Mouse (Mus musculus): Measurements from ENCODE around the gene Klf2. TPM values are rescaled to one million over a fixed set of nuclear protein-coding genes. Genes with fewer than 3 reads are reported as not detected.

Klf2 gene
- polyA plus RNA-seq, 1 experiment from 2014 or later, result 10.3 TPM

- Histone ChIP-seq H3K4me2 (replicated peaks) (no peak overlapping the region), H3K27me3 (replicated peaks) (no peaks in the 10 kb centered on the region), H3K4me1 (no peaks in the 10 kb centered on the region), H3K9me3 (no peaks in the 10 kb centered on the region), H3K4me3 (no peak overlapping the region), H3K36me3 (no peaks in the 10 kb centered on the region), H3K27ac (no peak overlapping the region), H3K9ac (no peak overlapping the region)
- no peak for ATAC-seq (ENCODE audit: low FRiP score, low read depth)
These were observed 25.5 kb upstream of the Klf2 start for GRCm38 (mm10) chr8:72293309-72293708.

DNA sequence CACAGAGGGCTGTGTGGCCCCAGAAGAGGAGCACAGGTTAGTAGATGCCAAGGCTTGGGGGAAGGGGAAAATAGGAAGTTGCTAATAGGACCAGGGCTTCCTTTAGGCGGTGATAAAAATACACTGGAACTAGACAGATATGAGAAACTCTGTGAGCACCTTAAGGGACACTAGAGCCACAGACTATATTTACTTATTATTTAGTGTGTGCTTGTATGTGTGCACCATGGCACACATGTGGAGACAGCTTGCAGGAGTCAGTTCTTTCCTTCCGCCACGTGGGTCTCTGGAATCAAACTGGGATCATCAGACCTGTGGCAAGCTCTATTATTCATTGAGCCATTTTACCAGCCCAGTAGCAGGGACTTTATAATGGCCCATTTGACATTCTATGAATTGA lies 23.7 kb upstream of the Klf2 start:
- H3K27me3 ChIP-seq (replicated peaks), result no peaks in the 10 kb centered on the region
- H3K9ac ChIP-seq, result no peak overlapping the region
- no peak overlapping the region for H3K4me2 ChIP-seq (replicated peaks)
- WGBS, result 73% methylated on average over 3 of the region's 3 CpGs
- H3K27ac ChIP-seq, result no peak overlapping the region
- H3K4me1 ChIP-seq, result no peaks in the 10 kb centered on the region
- H3K36me3 ChIP-seq, result no peaks in the 10 kb centered on the region
- no peak for ATAC-seq (ENCODE audit: low FRiP score, low read depth)
- no peaks in the 10 kb centered on the region for H3K9me3 ChIP-seq
- H3K4me3 ChIP-seq, result no peak overlapping the region

DNA sequence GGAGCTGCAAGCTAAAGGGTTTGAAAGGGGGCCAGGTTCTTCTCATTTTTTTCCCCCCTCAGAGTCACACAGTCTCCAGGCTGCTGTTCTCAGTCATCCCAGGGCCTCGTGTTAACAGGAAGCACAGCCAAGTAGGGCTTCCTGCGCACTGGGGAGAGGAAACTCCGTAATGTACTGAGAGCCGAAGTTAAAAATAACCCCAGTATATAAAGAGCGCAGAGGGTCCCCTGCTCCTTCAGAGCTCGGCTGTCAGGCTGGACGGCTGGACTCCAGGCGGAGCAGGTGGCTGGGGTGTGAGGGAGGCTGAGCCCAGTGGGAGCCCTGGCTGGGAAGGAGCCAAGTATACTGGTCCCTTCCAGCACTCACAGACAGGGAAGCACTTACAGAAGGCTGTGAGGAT lies 23.2 kb upstream of the Klf2 start:
- no peaks in the 10 kb centered on the region for H3K4me1 ChIP-seq
- H3K27me3 ChIP-seq (replicated peaks), result no peaks in the 10 kb centered on the region
- H3K4me2 ChIP-seq (replicated peaks), result no peak overlapping the region
- H3K36me3 ChIP-seq, result no peaks in the 10 kb centered on the region
- H3K4me3 ChIP-seq, result no peak overlapping the region
- no peak for ATAC-seq (ENCODE audit: low FRiP score, low read depth)
- 63% methylated on average over 8 of the region's 8 CpGs for WGBS
- no peaks in the 10 kb centered on the region for H3K9me3 ChIP-seq
- no peak overlapping the region for H3K9ac ChIP-seq
- H3K27ac ChIP-seq, result no peak overlapping the region

DNA sequence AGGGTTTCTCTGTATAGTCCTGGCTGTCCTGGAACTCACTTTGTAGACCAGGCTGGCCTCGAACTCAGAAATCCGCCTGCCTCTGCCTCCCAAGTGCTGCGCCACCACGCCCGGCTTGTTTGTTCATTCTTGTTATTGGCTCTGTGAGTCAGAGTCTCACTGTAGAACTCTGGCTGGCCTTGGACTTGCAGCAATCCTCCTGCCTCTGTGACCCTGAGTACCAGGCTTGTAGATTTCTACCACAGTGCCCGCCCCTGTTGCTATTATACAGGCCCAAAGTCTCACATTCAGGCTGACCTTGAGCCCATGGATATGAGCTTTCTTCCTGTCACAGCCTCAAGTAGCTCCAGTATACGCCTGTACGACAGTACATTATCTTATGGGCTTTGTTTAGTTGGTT lies 22.3 kb upstream of the Klf2 start:
- Histone ChIP-seq H3K36me3 (no peaks in the 10 kb centered on the region), H3K9me3 (no peaks in the 10 kb centered on the region), H3K4me1 (no peaks in the 10 kb centered on the region), H3K27ac (no peak overlapping the region), H3K9ac (no peak overlapping the region), H3K4me2 (replicated peaks) (no peak overlapping the region), H3K4me3 (no peak overlapping the region), H3K27me3 (replicated peaks) (no peaks in the 10 kb centered on the region)
- 85% methylated on average over 8 of the region's 8 CpGs for WGBS
- no peak for ATAC-seq (ENCODE audit: low FRiP score, low read depth)

GRCm38 (mm10) chr8:72298928-72299327 lies 19.9 kb upstream of the Klf2 start:
- no peak overlapping the region for H3K9ac ChIP-seq
- H3K4me1 ChIP-seq, result no peaks in the 10 kb centered on the region
- H3K27me3 ChIP-seq (replicated peaks), result no peaks in the 10 kb centered on the region
- 86% methylated on average over 1 of the region's 1 CpGs for WGBS
- H3K27ac ChIP-seq, result no peak overlapping the region
- no peak overlapping the region for H3K4me2 ChIP-seq (replicated peaks)
- H3K9me3 ChIP-seq, result no peaks in the 10 kb centered on the region
- no peak for ATAC-seq (ENCODE audit: low FRiP score, low read depth)
- H3K4me3 ChIP-seq, result no peak overlapping the region
- no peaks in the 10 kb centered on the region for H3K36me3 ChIP-seq

GRCm38 (mm10) chr8:72300654-72301400 lies 18.0 kb upstream of the Klf2 start:
- Histone ChIP-seq H3K4me1 (no peaks in the 10 kb centered on the region), H3K27ac (no peak overlapping the region), H3K9me3 (no peaks in the 10 kb centered on the region), H3K4me3 (no peak overlapping the region), H3K27me3 (replicated peaks) (no peaks in the 10 kb centered on the region), H3K36me3 (no peaks in the 10 kb centered on the region), H3K4me2 (replicated peaks) (no peak overlapping the region), H3K9ac (no peak overlapping the region)
- WGBS, result 83% methylated on average over 9 of the region's 9 CpGs
- ATAC-seq (ENCODE audit: low FRiP score, low read depth), result no peak

DNA sequence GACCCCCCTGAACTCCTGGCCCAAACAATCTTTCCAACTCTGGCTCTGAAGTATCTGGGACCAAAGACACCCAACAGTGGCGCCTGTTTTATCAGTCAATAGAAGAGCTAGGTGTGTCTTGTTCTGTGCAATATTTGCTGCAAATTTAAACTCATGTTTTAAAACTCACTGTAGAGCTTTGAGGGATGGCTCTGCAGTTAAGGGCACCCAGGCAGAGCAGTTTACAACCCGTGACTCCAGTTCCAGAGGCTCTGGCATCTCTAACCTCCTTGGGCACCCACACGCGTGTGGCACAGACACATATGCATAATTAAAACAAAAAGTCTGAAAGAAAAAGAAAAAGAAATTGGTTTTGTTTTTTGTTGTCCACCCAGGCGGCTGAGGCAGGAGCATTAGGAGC lies 17.3 kb upstream of the Klf2 start:
- no peaks in the 10 kb centered on the region for H3K9me3 ChIP-seq
- no peaks in the 10 kb centered on the region for H3K36me3 ChIP-seq
- no peaks in the 10 kb centered on the region for H3K27me3 ChIP-seq (replicated peaks)
- no peak overlapping the region for H3K9ac ChIP-seq
- no peak overlapping the region for H3K4me3 ChIP-seq
- H3K4me1 ChIP-seq, result no peaks in the 10 kb centered on the region
- ATAC-seq (ENCODE audit: low FRiP score, low read depth), result no peak
- H3K4me2 ChIP-seq (replicated peaks), result no peak overlapping the region
- no peak overlapping the region for H3K27ac ChIP-seq
- 82% methylated on average over 5 of the region's 5 CpGs for WGBS

DNA sequence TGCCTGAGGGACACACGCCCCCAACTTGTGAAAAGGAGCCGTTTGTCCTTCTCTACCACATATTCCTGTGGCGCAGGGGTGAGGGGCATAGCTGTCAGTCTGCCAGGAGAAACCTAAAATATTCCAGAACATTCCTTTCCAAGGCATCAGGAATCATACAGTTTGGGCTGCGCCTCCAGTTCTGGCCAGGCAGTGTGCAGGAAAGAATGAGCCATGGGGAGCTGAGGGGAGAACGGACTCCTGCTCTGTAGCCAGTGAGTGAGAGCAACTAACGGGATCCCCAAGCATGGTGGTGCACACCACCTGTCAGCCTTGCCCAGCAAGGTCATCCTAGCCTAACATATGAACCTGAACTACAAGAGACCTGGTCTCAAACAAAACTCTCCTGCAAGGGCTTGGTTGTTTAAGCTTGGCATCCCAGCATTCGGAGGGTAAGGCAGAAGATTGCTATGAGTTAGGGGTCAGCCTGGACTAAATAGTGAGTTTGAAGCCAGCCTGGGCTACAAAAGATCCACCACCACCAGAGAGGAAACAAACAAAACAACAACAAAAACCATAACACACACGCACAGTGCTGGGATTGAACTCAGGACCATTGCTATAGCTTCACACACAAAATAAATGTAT lies 15.7 kb upstream of the Klf2 start:
- no peak overlapping the region for H3K27ac ChIP-seq
- no peaks in the 10 kb centered on the region for H3K27me3 ChIP-seq (replicated peaks)
- no peak for ATAC-seq (ENCODE audit: low FRiP score, low read depth)
- no peak overlapping the region for H3K4me3 ChIP-seq
- H3K9me3 ChIP-seq, result no peaks in the 10 kb centered on the region
- H3K9ac ChIP-seq, result no peak overlapping the region
- H3K4me2 ChIP-seq (replicated peaks), result no peak overlapping the region
- 73% methylated on average over 8 of the region's 8 CpGs for WGBS
- no peaks in the 10 kb centered on the region for H3K36me3 ChIP-seq
- no peaks in the 10 kb centered on the region for H3K4me1 ChIP-seq

DNA sequence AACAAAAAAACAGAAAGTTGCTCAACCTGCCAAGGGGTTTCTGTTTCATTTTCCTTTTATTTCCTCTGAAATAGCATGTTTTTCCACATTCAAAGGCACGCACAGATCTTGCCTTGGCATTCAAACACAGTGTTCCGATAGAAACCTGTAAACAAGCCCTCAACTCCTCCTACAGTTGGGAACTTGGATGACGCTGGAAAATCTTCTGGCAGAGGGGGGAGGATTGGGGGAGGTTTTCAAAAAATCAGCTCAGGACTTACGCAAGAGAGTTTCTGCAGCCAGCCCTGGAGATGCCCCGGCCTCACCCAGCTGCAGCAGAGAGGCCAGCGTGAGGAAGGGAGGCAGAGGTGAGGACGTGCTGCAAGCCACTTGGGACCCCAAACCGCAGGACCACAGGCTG lies 15.2 kb upstream of the Klf2 start:
- Histone ChIP-seq H3K9ac (no peak overlapping the region), H3K36me3 (no peaks in the 10 kb centered on the region), H3K27me3 (replicated peaks) (no peaks in the 10 kb centered on the region), H3K4me3 (no peak overlapping the region), H3K4me2 (replicated peaks) (no peak overlapping the region), H3K27ac (no peak overlapping the region), H3K9me3 (no peaks in the 10 kb centered on the region), H3K4me1 (no peaks in the 10 kb centered on the region)
- ATAC-seq (ENCODE audit: low FRiP score, low read depth), result no peak
- WGBS, result 77% methylated on average over 8 of the region's 8 CpGs

DNA sequence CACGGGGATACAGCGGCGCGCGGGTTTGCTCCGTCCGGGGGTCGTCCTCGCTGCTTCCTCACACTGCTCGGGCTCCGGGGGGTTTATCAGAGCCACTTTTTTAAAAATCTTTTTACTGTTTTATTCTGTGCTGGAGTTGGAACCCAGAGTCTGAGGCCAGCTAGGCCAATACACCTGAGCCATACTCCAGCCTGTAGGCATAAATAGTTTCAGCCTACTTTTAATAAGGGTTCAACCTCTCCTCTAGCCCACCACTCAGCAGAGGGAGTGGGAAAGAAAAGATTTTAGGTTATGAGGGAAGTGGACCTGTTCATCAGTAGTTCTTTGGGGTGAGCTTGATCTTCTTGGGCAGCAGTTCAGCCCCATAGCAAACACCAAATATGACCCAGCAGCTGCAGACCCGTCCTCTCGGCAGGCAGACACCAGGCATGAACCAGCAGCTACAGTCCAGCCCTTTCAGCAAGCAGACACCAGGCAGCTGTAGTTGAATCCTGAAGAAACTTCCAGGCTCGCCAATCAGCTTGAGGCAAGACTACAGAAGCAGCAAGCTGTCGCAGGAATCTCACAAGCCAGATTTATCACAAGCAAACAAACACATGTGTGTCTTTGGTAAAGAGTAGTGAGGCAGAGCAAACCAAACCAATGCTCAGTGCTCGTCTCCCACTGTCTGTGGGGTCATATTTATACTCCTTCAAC lies 13.5 kb upstream of the Klf2 start, which contains the start of gene Gm10282:
Gm10282 (minus strand) TSS at position 51 of the 696 bp plus-strand sequence.
- Histone ChIP-seq H3K9ac (no peak within 1 kb of the TSS), H3K4me3 (no peak within 1 kb of the TSS), H3K4me2 (replicated peaks) (no peak within 1 kb of the TSS), H3K9me3 (no peaks in the 10 kb centered on the region), H3K27ac (no peak within 1 kb of the TSS), H3K4me1 (no peaks in the 10 kb centered on the region), H3K27me3 (replicated peaks) (no peaks in the 10 kb centered on the region), H3K36me3 (no peaks in the 10 kb centered on the region)
- ATAC-seq (ENCODE audit: low FRiP score, low read depth), result no peak
- WGBS, result 81% methylated on average over 16 of the region's 16 CpGs

DNA sequence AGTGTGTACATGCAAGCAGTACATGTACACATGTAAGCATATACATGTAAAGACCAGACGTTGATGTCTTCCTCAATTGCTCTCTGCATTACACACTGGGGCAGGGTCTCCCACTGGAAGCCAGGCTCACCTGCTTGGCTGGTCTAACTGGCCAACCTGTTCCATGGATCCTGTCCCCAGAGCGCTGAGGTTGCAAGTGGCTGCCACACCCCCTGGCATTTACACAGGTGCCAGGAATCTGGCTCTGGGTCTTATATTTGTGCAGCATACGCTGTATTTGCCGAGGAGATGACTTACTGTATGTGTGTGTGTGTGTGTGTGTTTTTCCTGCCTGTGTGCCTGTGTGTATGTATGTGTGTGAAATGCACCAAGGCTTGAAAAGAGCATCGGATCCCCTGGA lies 11.9 kb upstream of the Klf2 start:
- ATAC-seq (ENCODE audit: low FRiP score, low read depth), result no peak

GRCm38 (mm10) chr8:72308276-72308675 lies 10.6 kb upstream of the Klf2 start:
- H3K4me1 ChIP-seq, result peaks cover 6% of the 10 kb centered on the region; the same call in 1 of the 2 replicates
- H3K27me3 ChIP-seq (replicated peaks), result no peaks in the 10 kb centered on the region
- ATAC-seq (ENCODE audit: low FRiP score, low read depth), result peak; percentile 36; the same call in 1 of the 2 replicates
- H3K27ac ChIP-seq, result no peak overlapping the region
- no peak overlapping the region for H3K9ac ChIP-seq
- H3K9me3 ChIP-seq, result no peaks in the 10 kb centered on the region
- no peaks in the 10 kb centered on the region for H3K36me3 ChIP-seq
- no peak overlapping the region for H3K4me2 ChIP-seq (replicated peaks)
- H3K4me3 ChIP-seq, result no peak overlapping the region
- 53% methylated on average over 6 of the region's 6 CpGs for WGBS

More for the DNA sequence above, 11.9 kb upstream of the Klf2 start:
- 92% methylated on average over 5 of the region's 5 CpGs for WGBS
- H3K27me3 ChIP-seq (replicated peaks), result no peaks in the 10 kb centered on the region
- no peaks in the 10 kb centered on the region for H3K9me3 ChIP-seq
- no peak overlapping the region for H3K4me2 ChIP-seq (replicated peaks)
- H3K27ac ChIP-seq, result no peak overlapping the region
- no peak overlapping the region for H3K9ac ChIP-seq
- H3K4me3 ChIP-seq, result no peak overlapping the region
- H3K36me3 ChIP-seq, result no peaks in the 10 kb centered on the region
- peaks cover 6% of the 10 kb centered on the region; the same call in 1 of the 2 replicates for H3K4me1 ChIP-seq

Measured in neural tube, embryonic 12.5 days (tissue).